Mouse (Mus musculus) liver, embryonic 11.5 days (tissue): ENCODE results near the gene Gm13283. TPM values are rescaled to one million over a fixed set of nuclear protein-coding genes. Genes with fewer than 3 reads are reported as not detected.
"Not testable (repeated sequence)": the region's sequence is repeated elsewhere in the genome, so short reads cannot be mapped to it uniquely, and the experiment has no call there.

Experiments
- ATAC-seq: fragments of 200-750 bp; cut with Nextera tagmentation; replicated peaks from 2 replicates; pipeline ENCODE4 v1.8.0; 2017; ENCODE audit warnings: moderate number of reproducible peaks, mild to moderate bottlenecking, moderate TSS enrichment, moderate library complexity; ENCODE audit not compliant: low FRiP score
- DNase-seq: peaks from one replicate; pipeline ENCODE4 v3.0.0-alpha.2; 2017; ENCODE audit warnings: low spot score
- H3K27ac ChIP-seq: fragments of 300-500 bp; sonication (generic); 2 replicates; pipeline ENCODE4 v1.5.1; 2014; ENCODE audit warnings: mild to moderate bottlenecking, low read depth, low read length, control low read depth
- H3K27me3 ChIP-seq: fragments of 300-500 bp; sonication (generic); replicated peaks from 2 replicates; pipeline ENCODE4 v1.6.1; 2014; ENCODE audit warnings: low read length, mixed read lengths; ENCODE audit not compliant: control insufficient read depth, insufficient read depth
- H3K36me3 ChIP-seq: fragments of 300-500 bp; sonication (generic); 2 replicates; pipeline ENCODE4 v1.6.1; 2014; ENCODE audit warnings: mild to moderate bottlenecking, low read length, moderate library complexity, mixed read lengths; ENCODE audit not compliant: control insufficient read depth, insufficient read depth
- H3K4me1 ChIP-seq: fragments of 300-500 bp; sonication (generic); replicated peaks from 2 replicates; pipeline ENCODE4 v1.6.1; 2014; ENCODE audit warnings: low read length, mixed read lengths; ENCODE audit not compliant: control insufficient read depth, insufficient read depth
- H3K4me2 ChIP-seq: fragments of 300-500 bp; sonication (generic); 2 replicates; pipeline ENCODE4 v1.6.1; 2014; ENCODE audit warnings: mild to moderate bottlenecking, control low read depth, moderate library complexity
- H3K4me3 ChIP-seq: fragments of 300-500 bp; sonication (generic); 2 replicates; pipeline ENCODE4 v1.5.1; 2014; ENCODE audit warnings: low read depth, low read length, control low read depth
- H3K9ac ChIP-seq: fragments of 300-500 bp; sonication (generic); 2 replicates; pipeline ENCODE4 v1.6.1; 2014; ENCODE audit warnings: low read depth, low read length, control low read depth
- H3K9me3 ChIP-seq: fragments of 300-500 bp; sonication (generic); 2 replicates; pipeline ENCODE4 v1.6.1; 2016; ENCODE audit warnings: low read length, inconsistent platforms, mixed read lengths; ENCODE audit not compliant: control insufficient read depth
- WGBS: fragments of 180-500 bp; shearing (Covaris S2); extraction: QIAGEN DNeasy Blood & Tissue Kit; methylation state at CpG from one replicate; pipeline ENCODE4 v1.1.7; 2014; 5-methylcytosine and 5-hydroxymethylcytosine counted together
- polyA plus RNA-seq: library from polyadenylated mRNA; unstranded; fragments of >200 nt; fragmentation: Nextera tagmentation; extraction: Ambion mirVana; gene quantifications from 2 replicates; pipeline ENCODE4 v1.2.1, GENCODE M21; 2014

Gm13283 gene
- polyA plus RNA-seq, 1 experiment from 2014 or later: not detected

- H3K36me3 ChIP-seq, H3K9me3 ChIP-seq, H3K4me1 ChIP-seq, H3K27me3 ChIP-seq: not testable (repeated sequence)
- peak overlapping the region; percentile 58 for H3K4me3 ChIP-seq
- peak overlapping the region; percentile 75 for H3K4me2 ChIP-seq
- under 1% methylated on average over 16 of the region's 21 CpGs for WGBS
- H3K27ac ChIP-seq: peak overlapping the region; percentile 90
- ATAC-seq (peak; percentile 100), DNase-seq (peak; percentile 79)
- peak overlapping the region; percentile 71 for H3K9ac ChIP-seq
Observed at GRCm38 (mm10) chr4:88757628-88758031, 2.3 kb upstream of the Gm13283 start.

- H3K4me2 ChIP-seq, ATAC-seq, H3K9ac ChIP-seq, H3K4me1 ChIP-seq, H3K36me3 ChIP-seq, H3K4me3 ChIP-seq, H3K27ac ChIP-seq, DNase-seq, H3K9me3 ChIP-seq, H3K27me3 ChIP-seq: not testable (repeated sequence)
- 86% methylated on average over 9 of the region's 9 CpGs for WGBS
Observed at GRCm38 (mm10) chr4:88758751-88759150, 1.2 kb upstream of the Gm13283 start.

- not testable (repeated sequence) for H3K9me3 ChIP-seq, ATAC-seq, H3K9ac ChIP-seq, H3K27me3 ChIP-seq, H3K36me3 ChIP-seq, H3K4me1 ChIP-seq, H3K27ac ChIP-seq
- DNase-seq: peak; percentile 43
- Histone ChIP-seq H3K4me2 (peak overlapping the region; percentile 51), H3K4me3 (peak overlapping the region; percentile 37)
- under 1% methylated on average over 20 of the region's 28 CpGs for WGBS
Observed at GRCm38 (mm10) chr4:88760431-88760830, 512 bp downstream of the Gm13283 start.

GRCm38 (mm10) chr4:88761776-88762175 is 1.9 kb downstream of the Gm13283 start:
- not testable (repeated sequence) for ATAC-seq, H3K4me2 ChIP-seq, H3K9me3 ChIP-seq, DNase-seq, H3K4me1 ChIP-seq, H3K27ac ChIP-seq, H3K27me3 ChIP-seq, H3K4me3 ChIP-seq, H3K9ac ChIP-seq, H3K36me3 ChIP-seq
- WGBS: 55% methylated on average over 6 of the region's 8 CpGs

GRCm38 (mm10) chr4:88762341-88762740 is 2.4 kb downstream of the Gm13283 start:
- not testable (repeated sequence) for ATAC-seq, H3K4me2 ChIP-seq, H3K4me3 ChIP-seq, H3K27me3 ChIP-seq, DNase-seq, H3K9me3 ChIP-seq, H3K27ac ChIP-seq, H3K4me1 ChIP-seq, H3K36me3 ChIP-seq, H3K9ac ChIP-seq
- 36% methylated on average over 8 of the region's 9 CpGs for WGBS

GRCm38 (mm10) chr4:88763384-88764018 is 3.6 kb downstream of the Gm13283 start:
- not testable (repeated sequence) for H3K4me1 ChIP-seq, H3K27me3 ChIP-seq, H3K27ac ChIP-seq, H3K36me3 ChIP-seq, H3K9ac ChIP-seq, H3K9me3 ChIP-seq, ATAC-seq
- peak; percentile 55 for DNase-seq
- H3K4me2 ChIP-seq: peak overlapping the region; percentile 57
- H3K4me3 ChIP-seq: peak overlapping the region; percentile 38
- WGBS: 5% methylated on average over 26 of the region's 42 CpGs

- H3K4me3 ChIP-seq, H3K4me2 ChIP-seq: not testable (repeated sequence)
Observed at GRCm38 (mm10) chr4:88773534-88773933, 13.6 kb downstream of the Gm13283 start, which contains the start of gene Gm13290. Gm13290 (plus strand) TSS chr4:88773834.

GRCm38 (mm10) chr4:88776622-88777021 is 16.7 kb downstream of the Gm13283 start, which contains the start of gene Gm13289:
Gm13289 (plus strand) TSS chr4:88776922.
- H3K4me3 ChIP-seq, H3K4me2 ChIP-seq, H3K9ac ChIP-seq, H3K36me3 ChIP-seq, H3K9me3 ChIP-seq, H3K27ac ChIP-seq, ATAC-seq, H3K27me3 ChIP-seq, H3K4me1 ChIP-seq, DNase-seq: not testable (repeated sequence)
- no CpG with 5 or more reads among the region's 29 CpGs for WGBS

More at GRCm38 (mm10) chr4:88773534-88773933, 13.6 kb downstream of the Gm13283 start, which contains the start of gene Gm13290:
- not testable (repeated sequence) for ATAC-seq, DNase-seq, H3K9me3 ChIP-seq, H3K27ac ChIP-seq, H3K4me1 ChIP-seq, H3K9ac ChIP-seq, H3K27me3 ChIP-seq, H3K36me3 ChIP-seq
- no CpG with 5 or more reads among the region's 32 CpGs for WGBS

- not testable (repeated sequence) for H3K4me2 ChIP-seq, DNase-seq, H3K9ac ChIP-seq, H3K9me3 ChIP-seq, H3K36me3 ChIP-seq, H3K27ac ChIP-seq, H3K4me1 ChIP-seq, ATAC-seq, H3K27me3 ChIP-seq, H3K4me3 ChIP-seq
- WGBS: no CpG with 5 or more reads among the region's 29 CpGs
Observed at GRCm38 (mm10) chr4:88779550-88779949, 19.6 kb downstream of the Gm13283 start, which contains the start of gene Gm13272. Gm13272 (plus strand) TSS chr4:88779850.
